Mouse (Mus musculus): Measurements from ENCODE around the gene Slbp. TPM values are rescaled to one million over a fixed set of nuclear protein-coding genes. Genes with fewer than 3 reads are reported as not detected.

The Slbp gene
- total RNA-seq, 4 experiments from 2014 or later, result 18.1 to 28.3 (median 23.1) TPM

- no peak for DNase-seq (ENCODE audit: low spot score in 2 of 2)
Measured at GRCm38 (mm10) chr5:33630615-33631014, 21.8 kb downstream of the Slbp start.

- no peak for DNase-seq (ENCODE audit: low spot score in 2 of 2)
Measured at GRCm38 (mm10) chr5:33630061-33630460, 22.3 kb downstream of the Slbp start.

GRCm38 (mm10) chr5:33629301-33629987, 22.9 kb downstream of the Slbp start, which contains the start of the genes Fam53a and Gm9903:
TSS of gene Fam53a (minus strand) at chr5:33629635.
TSS of gene Gm9903 (plus strand) at chr5:33629925.
- peak; percentile 99 to 100 for DNase-seq (ENCODE audit: low spot score in 2 of 2)

- DNase-seq (ENCODE audit: low spot score in 2 of 2), result no peak
Measured at GRCm38 (mm10) chr5:33628820-33629300, 23.5 kb downstream of the Slbp start.

DNA sequence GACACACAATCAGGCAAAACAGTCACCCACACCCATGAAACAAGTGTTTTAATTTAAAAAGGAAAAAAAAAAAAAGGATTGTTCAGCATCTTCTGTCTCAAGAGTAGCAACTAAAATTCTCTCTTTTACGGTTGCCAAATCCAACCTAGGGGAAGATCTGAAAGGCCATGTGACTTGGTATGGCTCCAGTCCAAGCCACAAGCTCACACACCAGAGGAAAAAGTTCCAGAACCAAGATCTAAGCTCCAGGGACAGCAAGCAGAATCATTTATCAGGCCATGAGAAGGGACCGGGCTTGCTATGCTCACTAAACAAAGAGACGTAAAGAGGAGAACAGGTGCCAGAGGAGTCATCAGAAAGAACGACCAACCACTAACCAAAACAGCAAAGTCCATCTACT, 24.4 kb downstream of the Slbp start:
- DNase-seq (ENCODE audit: low spot score in 2 of 2), result no peak

DNA sequence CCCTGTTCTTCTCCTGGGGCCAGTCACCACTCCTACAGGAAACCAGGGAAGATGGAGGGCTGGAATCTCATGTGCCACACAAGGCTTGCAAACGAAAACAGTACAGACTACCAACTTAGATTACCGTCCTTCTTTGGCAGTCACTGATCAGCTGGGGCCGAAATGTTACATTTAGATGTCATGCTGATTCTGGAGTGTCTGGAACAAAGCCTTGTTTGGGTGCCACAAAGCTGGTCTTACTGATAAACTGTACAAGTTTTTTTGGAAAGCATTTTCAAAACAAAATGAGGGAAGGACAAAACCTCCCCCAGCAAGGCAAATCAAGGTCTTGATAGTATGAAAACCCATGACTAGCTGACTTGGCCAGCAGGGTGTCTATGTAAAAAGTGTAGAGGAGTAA, 28.6 kb downstream of the Slbp start:
- DNase-seq (ENCODE audit: low spot score in 2 of 2), result no peak

- no peak for DNase-seq (ENCODE audit: low spot score in 2 of 2)
Measured at GRCm38 (mm10) chr5:33622671-33623070, 29.7 kb downstream of the Slbp start.

- no peak for DNase-seq (ENCODE audit: low spot score in 2 of 2)
Measured at GRCm38 (mm10) chr5:33614391-33614790, 38.0 kb downstream of the Slbp start.

- no peak for DNase-seq (ENCODE audit: low spot score in 2 of 2)
Measured at GRCm38 (mm10) chr5:33611795-33612194, 40.6 kb downstream of the Slbp start.

DNA sequence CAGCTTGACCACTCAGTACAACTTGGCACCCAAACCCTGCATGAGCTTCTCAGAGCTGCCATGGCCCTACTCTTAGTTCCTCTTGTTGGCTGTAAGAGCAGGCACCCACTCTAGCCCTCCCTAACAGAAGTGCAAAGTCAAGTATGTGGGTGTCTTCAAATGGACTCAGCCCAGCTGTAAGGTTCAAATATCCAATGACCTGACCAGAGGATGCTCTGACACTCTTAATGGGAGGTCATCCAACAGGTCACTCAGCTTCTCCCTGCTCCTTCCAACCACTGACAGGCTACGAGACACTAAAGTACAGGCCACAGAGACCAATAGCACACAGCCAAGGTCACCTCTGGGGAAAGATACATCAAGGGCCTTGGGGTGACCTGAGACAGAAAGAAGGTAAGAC, 43.1 kb downstream of the Slbp start:
- DNase-seq (ENCODE audit: low spot score in 2 of 2), result no peak

- DNase-seq (ENCODE audit: low spot score in 2 of 2), result no peak
Measured at GRCm38 (mm10) chr5:33607434-33607833, 44.9 kb downstream of the Slbp start.

DNA sequence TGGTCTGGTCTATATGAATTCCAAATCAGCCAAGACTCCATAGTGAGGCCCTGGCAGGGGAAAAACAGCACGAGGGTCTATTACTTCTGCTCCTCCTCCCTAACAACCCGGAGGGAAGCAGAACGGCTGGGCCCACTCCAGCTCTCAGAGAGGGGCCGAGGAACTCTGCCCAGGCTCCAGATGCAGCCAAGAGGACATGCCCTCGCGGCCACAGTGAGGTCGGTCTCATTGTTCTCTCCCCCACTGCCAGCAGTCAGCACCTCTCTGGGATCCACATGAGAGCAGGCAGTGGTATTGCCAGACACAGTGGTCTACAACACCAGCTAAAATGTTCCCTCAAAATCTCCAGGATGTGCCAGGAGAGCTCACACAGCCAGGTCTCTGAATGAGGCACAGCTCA, 45.7 kb downstream of the Slbp start:
- DNase-seq (ENCODE audit: low spot score in 2 of 2), result no peak

DNA sequence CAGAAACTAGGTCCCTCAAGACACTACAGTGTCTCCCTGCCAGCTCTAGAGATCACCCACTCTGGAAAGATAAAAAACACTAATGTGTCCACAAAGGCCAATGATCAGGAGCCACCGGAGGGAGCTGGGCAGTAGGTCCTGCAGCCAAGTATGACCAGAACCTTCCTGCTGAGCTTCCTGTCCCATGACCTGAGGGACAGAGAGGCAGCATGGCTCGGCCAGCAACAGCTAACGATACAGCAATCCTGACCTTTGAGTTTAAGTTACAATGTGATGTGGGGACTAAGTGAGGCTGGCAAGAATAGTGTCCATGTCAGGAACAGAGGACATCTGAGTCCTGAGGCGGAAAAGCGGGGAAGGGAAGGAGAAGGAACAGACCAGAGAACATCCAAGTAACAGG, 47.1 kb downstream of the Slbp start:
- no peak for DNase-seq (ENCODE audit: low spot score in 2 of 2)

GRCm38 (mm10) chr5:33593620-33594019, 58.8 kb downstream of the Slbp start:
- DNase-seq (ENCODE audit: low spot score in 2 of 2), result no peak

GRCm38 (mm10) chr5:33589221-33589888, 63.0 kb downstream of the Slbp start:
- peak; percentile 36 to 73 for DNase-seq (ENCODE audit: low spot score in 2 of 2)

DNA sequence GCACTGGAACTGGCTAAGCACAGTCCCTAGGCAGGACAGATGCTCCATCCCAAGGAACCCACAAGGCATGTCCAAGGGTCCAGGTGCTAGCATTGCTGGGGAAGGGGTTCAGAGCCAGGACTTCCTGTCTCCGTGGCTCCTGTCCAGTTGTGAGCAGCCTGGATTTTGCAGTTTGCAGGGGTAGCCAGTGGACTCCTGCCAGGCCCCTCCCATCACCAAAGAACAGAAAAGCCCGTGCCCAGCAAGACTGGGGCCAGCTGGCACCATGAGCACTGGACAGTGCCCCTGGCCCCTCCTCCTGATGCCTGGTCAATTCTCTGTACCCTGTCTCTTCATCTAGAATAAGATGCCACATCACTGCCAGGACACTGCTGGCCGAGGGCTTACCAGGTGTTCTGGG, 64.3 kb downstream of the Slbp start:
- DNase-seq (ENCODE audit: low spot score in 2 of 2), result no peak

- no peak for DNase-seq (ENCODE audit: low spot score in 2 of 2)
Measured at GRCm38 (mm10) chr5:33587498-33588058, 64.8 kb downstream of the Slbp start.

Other genes with a start within 250 kb of the Slbp start
- gene Nkx1-1, start 218.6 kb downstream of the Slbp start, total RNA-seq (2022), result not detected
- gene Fam53a, start 22.9 kb downstream of the Slbp start, total RNA-seq (2022), result 10 to 100 TPM; 23.1 to 28.3 (median 24.0) TPM
- gene Gm9903, start 22.6 kb downstream of the Slbp start, total RNA-seq (2022), result 1 to 10 TPM in 2 of 4 experiments, under 1 TPM in 2; 0.61 to 1.1 (median 0.89) TPM
- 1 to 10 TPM; 4.1 to 7.2 (median 4.4) TPM for gene Tacc3, start 5.6 kb upstream of the Slbp start, total RNA-seq (2022)
- gene Tmem129, start 5.8 kb upstream of the Slbp start, total RNA-seq (2022), result 10 to 100 TPM; 22.4 to 25.7 (median 25.2) TPM
- 100 to 1,000 TPM; 116 to 143 (median 125) TPM for gene Fgfr3, start 69.1 kb upstream of the Slbp start, total RNA-seq (2022)
- gene Letm1, start 130.2 kb upstream of the Slbp start, total RNA-seq (2022), result 100 to 1,000 TPM in 1 of 4 experiments, 10 to 100 TPM in 3; 86.6 to 101 (median 92.9) TPM
- 100 to 1,000 TPM; 106 to 126 (median 115) TPM for gene Nsd2, start 168.2 kb upstream of the Slbp start, total RNA-seq (2022)